Mouse (Mus musculus): ENCODE measurements around the gene Phykpl. TPM values are rescaled to one million over a fixed set of nuclear protein-coding genes. Genes with fewer than 3 reads are reported as not detected.
"Not testable (repeated sequence)": the region's sequence is repeated elsewhere in the genome, so short reads cannot be mapped to it uniquely, and the experiment has no call there.

Gene Phykpl
- total RNA-seq, 2 experiments from 2014 or later = 5.4 to 6.5 TPM

- DNase-seq (ENCODE audit: low spot score in 2 of 2) = no peak
Measured at GRCm38 (mm10) chr11:51585608-51586252, 1.2 kb downstream of the Phykpl start.

- no peak for DNase-seq (ENCODE audit: low spot score in 2 of 2)
Measured at GRCm38 (mm10) chr11:51586411-51586810, 1.9 kb downstream of the Phykpl start.

GRCm38 (mm10) chr11:51587059-51587458 is 2.5 kb downstream of the Phykpl start:
- DNase-seq (ENCODE audit: low spot score in 2 of 2) = no peak

GRCm38 (mm10) chr11:51588833-51589232 is 4.3 kb downstream of the Phykpl start:
- no peak for DNase-seq (ENCODE audit: low spot score in 2 of 2)

GRCm38 (mm10) chr11:51590002-51590401 is 5.4 kb downstream of the Phykpl start:
- DNase-seq (ENCODE audit: low spot score in 2 of 2) = no peak

GRCm38 (mm10) chr11:51591168-51591567 is 6.6 kb downstream of the Phykpl start:
- DNase-seq (ENCODE audit: low spot score in 2 of 2) = no peak

GRCm38 (mm10) chr11:51591915-51592314 is 7.4 kb downstream of the Phykpl start:
- DNase-seq (ENCODE audit: low spot score in 2 of 2) = no peak

- DNase-seq (ENCODE audit: low spot score in 2 of 2) = no peak
Measured at GRCm38 (mm10) chr11:51593368-51593767, 8.8 kb downstream of the Phykpl start.

GRCm38 (mm10) chr11:51593849-51594248 is 9.3 kb downstream of the Phykpl start:
- no peak for DNase-seq (ENCODE audit: low spot score in 2 of 2)

- DNase-seq (ENCODE audit: low spot score in 2 of 2) = no peak
Measured at GRCm38 (mm10) chr11:51594715-51595350, 10.3 kb downstream of the Phykpl start.

- DNase-seq (ENCODE audit: low spot score in 2 of 2) = no peak
Measured at GRCm38 (mm10) chr11:51595459-51596083, 11.0 kb downstream of the Phykpl start.

- DNase-seq (ENCODE audit: low spot score in 2 of 2) = no peak
Measured at GRCm38 (mm10) chr11:51597553-51597952, 13.0 kb downstream of the Phykpl start.

- DNase-seq (ENCODE audit: low spot score in 2 of 2) = no peak
Measured at GRCm38 (mm10) chr11:51602253-51602652, 17.7 kb downstream of the Phykpl start.

- DNase-seq (ENCODE audit: low spot score in 2 of 2) = peak; percentile 71 to 80
Measured at GRCm38 (mm10) chr11:51605602-51606446, 21.3 kb downstream of the Phykpl start.

- DNase-seq (ENCODE audit: low spot score in 2 of 2) = peak; percentile 96 to 99
Measured at GRCm38 (mm10) chr11:51606447-51607095, 22.0 kb downstream of the Phykpl start, which contains the start of gene Hnrnpab. Gene Hnrnpab (minus strand): TSS chr11:51606847.

- DNase-seq (ENCODE audit: low spot score in 2 of 2) = no peak
Measured at GRCm38 (mm10) chr11:51607096-51607738, 22.7 kb downstream of the Phykpl start.

- no peak for DNase-seq (ENCODE audit: low spot score in 2 of 2)
Measured at GRCm38 (mm10) chr11:51609266-51609909, 24.8 kb downstream of the Phykpl start.

- not testable (repeated sequence) for DNase-seq (ENCODE audit: low spot score in 2 of 2)
Measured at GRCm38 (mm10) chr11:51609940-51610339, 25.4 kb downstream of the Phykpl start.

- no peak for DNase-seq (ENCODE audit: low spot score in 2 of 2)
Measured at GRCm38 (mm10) chr11:51614256-51614655, 29.7 kb downstream of the Phykpl start.

GRCm38 (mm10) chr11:51615129-51615528 is 30.6 kb downstream of the Phykpl start:
- no peak for DNase-seq (ENCODE audit: low spot score in 2 of 2)
